Mouse (Mus musculus) layer of hippocampus, postnatal 25 days (tissue): Measurements from ENCODE around the gene Gsx1. TPM values are rescaled to one million over a fixed set of nuclear protein-coding genes. Genes with fewer than 3 reads are reported as not detected.

Experiments used
- DNase-seq, 2 experiments: peaks; one replicate each; pipeline ENCODE4 v3.0.0; 2022; ENCODE audit warnings: mixed read lengths in 2 of 2, low spot score in 1 of 2; ENCODE audit errors: extremely low spot score in 1 of 2
- total RNA-seq, 2 experiments: library from RNA; stranded (reverse); gene quantifications; 2 replicates each; pipeline ENCODE4 v1.2.3; 2021

The Gsx1 gene
- total RNA-seq: under 1 TPM; 0.47 to 0.79 TPM

DNA sequence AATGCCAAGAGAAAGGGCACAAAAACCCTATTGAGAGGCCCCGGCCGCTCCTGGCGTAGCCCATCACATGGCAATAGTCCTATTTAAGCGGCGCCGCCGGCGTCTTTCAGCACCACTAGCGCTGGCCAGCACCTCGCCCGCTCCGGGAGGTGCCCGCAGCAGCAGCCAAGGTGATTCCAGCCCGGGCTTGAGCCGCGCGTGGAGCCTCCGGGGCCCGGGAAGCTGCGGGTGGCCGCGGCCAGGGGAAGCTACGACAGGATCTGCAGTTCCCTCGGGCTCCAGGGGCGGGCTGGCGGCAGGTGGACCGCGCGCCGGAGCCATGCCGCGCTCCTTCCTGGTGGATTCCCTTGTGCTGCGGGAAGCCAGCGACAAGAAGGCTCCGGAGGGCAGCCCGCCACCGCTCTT lies at the start of gene Gsx1:
TSS of gene Gsx1 (plus strand) at position 126 of the 405 bp plus-strand sequence.
- DNase-seq: peak in 1 of 2 experiments; percentile 47

DNA sequence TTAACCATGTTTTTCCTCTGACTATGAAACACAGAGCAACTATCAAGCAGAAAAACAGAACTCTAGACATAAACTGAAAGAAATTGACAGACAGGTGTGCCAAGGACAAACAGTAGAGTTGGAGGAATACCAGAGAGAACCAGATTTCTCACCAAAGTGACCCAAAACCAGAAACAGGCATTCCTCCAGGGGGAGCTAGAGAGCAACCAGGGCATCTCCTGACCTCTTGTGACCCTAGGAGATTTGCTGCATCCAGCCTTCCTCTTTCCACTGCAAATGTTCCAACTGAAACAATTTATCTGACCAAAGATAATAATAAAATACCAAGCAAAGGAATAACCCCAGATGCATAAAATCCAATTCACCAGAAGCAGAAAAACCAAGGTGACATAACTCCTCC lies 41.2 kb upstream of the Gsx1 start:
- no peak for DNase-seq

DNA sequence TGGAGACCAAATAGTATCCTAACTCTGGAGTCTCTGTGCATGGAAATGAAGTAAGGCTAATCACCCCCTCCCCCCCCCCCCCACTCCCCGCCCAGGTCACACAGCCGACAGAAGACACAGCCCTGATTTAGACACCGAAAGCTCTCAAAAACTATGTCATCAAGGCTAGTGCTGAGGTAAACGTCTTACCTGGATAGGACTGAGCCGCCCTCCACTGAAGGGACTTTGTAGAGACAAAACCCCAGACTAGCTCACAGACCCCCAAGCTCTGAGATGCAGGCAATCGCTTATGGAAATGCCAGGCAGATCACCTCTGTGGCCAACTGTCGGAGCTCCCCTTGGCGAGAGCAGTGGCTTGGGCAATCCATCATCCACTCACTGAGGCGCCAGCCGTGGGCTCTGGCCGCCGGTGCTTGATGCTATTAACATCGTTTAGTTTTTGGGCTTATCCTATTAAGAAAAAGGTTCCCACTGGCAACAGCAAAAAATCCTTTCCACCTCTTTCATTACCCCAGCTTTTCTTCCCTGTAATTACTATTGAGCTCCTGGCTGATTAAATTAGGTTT lies 33.6 kb upstream of the Gsx1 start:
- DNase-seq: no peak

DNA sequence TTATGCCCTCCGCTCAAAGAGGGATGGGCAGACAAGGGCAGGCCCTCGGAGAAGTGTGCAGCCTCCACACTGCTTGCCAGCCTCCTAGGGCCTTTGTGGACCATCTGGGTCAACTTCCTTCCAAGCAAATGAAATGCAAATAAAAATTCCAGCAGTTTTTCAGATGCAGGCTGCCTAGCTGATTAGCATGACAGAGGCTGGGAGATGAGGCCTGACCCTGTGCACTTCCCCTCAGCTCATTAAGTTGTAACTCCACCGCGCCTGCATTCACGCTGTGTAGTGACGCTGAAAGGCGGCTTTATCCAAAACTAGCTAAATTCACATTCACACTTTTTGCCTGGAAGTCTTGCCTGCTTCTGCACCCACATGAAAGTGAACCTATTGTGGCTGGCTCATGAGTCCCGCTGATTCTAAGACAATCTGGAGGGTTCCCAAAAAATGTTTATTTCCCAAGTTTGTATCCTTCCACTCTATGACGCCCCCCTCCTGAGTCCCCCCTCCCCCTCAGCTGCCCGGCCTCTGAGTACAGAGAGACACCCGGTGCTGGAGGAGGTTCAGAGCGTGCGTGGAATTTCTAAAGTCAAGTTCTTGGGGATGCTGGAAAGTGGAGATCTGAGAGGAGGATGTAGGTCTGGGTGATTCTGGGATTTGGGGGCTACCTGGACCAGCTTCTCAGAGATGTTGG lies 32.9 kb upstream of the Gsx1 start:
- DNase-seq: no peak

DNA sequence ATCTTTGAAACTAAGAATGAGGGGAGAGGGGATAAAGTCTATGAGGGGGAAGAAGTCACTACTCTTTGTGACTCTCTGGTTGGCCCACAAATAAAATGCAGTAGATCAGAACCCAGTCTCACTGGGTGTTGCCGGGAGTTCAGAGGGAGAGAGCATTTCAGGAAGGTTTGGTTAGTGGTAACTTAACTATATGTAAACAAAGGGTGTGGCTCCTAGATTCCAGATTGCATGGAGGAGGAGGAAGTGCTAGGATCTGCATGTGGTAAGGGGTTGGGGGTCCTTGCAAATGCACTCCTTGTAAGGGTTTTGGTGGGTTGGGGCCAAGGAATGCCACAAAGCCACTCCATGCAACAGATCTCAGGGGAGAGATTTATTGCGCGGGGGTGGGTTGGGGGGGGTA lies 32.1 kb upstream of the Gsx1 start:
- DNase-seq: no peak

DNA sequence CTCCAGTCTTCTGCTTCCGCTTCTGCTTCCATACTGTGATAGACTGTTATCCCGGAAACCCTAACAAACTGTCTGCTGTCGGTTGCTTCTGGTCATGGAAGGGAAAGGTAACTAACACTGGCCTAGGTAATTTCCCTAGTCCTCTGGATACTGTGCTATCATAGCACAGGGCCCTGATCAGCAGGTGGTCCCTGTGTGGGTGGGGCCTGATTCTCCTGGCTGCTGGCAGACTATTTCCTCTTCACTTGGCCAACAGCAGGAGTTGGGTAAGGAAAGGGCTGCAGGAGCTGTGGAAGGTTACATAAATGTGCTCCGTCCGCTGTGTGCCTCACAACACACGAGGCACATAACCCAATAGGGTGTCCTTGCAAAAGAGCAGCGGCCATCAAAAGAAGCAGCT lies 31.1 kb upstream of the Gsx1 start:
- DNase-seq: no peak

DNA sequence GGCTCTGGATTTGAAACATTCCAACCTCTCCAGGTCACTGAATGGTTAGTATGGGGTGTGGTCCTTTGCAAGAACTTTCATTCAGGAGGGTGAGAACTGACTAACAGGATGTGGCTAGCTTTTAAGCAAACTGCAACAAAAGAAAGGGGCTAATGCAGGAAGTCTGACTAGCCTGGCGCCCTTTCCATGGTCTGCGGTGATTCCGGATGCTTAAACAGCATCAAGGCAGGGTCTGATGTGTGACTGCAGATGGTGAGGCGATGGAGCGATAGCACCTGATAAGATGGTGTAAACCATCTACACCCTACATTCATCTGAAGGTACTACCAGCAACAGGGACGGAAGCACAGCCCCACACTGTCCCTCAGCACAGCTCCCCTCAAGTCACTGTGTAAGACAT lies 29.2 kb upstream of the Gsx1 start:
- no peak for DNase-seq

DNA sequence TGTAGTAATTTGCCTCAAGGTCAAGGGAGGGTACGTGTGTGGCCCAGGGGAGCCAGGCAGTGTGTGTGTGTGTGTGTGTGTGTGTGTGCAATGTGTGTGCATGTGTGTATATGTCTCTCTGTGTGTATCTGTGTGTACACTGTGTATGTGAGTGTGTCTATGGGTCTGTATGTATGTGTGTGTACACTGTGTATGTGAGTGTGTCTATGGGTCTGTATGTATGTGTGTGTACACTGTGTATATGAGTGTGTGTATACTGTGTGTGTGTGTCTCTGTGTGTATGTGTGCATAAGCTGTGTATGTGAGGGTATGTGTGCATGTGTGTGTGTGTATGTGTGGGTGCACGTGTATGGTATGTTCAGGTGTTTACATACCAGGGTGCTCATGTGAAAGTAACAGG lies 28.7 kb upstream of the Gsx1 start:
- DNase-seq: no peak

DNA sequence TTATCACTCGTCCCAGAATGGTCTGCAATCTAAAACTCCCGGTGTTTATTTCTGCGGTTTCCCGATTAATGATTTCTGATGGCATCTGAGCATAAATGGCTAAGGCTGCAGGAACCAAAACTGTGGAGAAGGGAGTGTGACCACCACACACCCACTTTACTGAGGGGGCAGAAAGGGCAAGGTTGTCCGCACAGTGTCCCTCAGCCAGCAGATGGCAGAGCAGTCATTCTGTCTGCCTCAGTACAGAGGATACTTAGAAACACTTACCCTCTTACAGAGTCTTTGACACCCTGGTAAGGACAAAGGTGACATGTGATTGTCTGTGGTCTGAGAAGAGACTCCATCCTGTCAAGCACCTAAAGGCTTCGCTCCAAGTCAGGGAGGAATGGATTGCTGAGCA lies 23.4 kb upstream of the Gsx1 start:
- no peak for DNase-seq

DNA sequence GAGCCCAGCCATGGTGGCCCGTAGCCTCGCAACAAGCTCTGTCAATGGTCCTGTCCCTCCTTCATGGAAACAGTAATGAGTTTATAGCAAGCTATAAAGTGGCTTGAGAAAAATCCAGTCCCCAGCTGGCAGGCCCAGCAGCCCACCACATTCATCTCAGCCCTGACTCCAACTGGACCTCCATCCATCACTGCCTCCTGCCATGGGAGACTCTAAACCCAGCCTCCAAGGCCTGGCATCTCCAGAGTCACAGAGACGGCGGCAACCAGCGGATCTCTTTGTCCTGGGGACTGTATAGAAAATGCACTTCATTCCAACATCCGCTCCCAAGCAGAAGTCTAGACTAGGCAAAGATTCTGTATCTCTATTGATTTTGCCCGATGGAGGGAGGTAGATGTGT lies 18.4 kb upstream of the Gsx1 start:
- no peak for DNase-seq

DNA sequence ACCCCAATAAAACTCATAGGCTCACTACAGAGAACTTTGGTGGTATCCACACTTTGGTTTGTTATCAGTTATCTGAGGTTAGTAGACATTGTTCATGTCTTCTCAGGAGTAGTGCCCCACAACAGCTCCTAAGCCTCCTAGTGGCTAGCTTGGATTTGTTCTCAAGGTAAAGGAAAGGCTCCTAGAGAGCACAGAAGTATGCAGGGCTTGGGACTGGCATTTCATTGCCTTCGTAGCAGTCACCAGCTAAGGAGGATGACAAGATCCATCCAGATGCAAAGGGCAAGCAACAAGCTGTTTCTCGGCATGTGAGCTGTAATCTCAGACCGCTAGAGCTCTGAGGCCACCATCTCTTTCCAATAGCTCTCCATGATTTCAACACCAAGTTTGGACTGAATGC lies 14.4 kb upstream of the Gsx1 start:
- DNase-seq: no peak

DNA sequence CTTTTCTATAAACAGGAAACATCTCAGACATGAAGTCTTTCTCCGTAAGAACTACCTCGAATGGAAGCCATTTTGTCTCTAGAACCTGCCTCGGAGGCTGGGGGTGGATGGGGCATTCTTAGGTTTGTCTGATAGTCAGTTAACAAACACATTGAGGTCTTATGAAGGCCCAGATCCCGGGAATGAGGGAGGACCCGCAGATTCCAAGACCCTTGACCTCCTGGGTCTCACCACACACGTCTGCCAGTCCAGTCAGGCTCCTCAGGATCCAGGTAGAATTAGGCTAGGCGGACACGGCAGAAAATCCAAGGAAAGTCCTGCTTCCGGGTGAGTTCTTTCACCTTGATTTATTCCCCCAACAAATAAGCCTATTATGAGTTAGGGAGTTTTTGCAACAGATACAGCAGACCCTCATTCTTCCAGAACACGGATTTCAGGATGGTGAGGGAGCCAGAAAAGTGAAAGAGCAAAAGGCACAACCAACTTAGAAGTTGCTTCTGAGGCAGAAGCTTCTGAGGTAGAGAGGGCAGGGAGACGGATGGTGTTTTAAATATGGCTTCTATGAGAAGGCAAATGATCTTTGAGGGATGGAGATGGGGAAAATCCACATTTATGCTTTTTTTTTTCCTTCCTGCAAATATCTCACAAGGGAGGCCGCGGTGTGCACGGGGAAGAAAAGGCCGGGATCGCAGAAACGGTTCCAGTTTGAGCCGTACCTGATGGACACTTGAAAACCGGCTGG lies 3.2 kb upstream of the Gsx1 start:
- DNase-seq: no peak

DNA sequence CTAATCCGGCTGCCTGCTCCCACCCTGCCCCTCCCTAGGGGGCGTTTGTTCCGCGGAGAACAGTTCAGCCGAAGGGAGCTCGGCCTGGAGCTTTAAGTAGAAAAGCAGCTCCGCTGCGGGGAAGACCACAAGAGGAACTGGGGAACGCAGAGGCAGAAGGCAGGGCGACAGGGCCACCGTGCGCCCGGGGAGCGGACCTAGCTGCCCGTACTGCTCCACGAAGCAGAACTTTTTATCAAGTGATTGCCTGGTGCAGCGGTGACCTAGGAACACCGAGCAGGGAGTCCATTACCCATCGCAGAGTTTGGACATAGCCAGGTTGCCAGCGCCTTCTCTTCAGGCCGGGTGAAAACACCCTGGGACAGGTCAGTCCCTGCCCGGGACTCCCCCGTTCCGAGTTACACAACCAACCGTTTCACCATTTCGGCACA lies 2.5 kb upstream of the Gsx1 start:
- peak in 1 of 2 experiments; percentile 5 for DNase-seq

DNA sequence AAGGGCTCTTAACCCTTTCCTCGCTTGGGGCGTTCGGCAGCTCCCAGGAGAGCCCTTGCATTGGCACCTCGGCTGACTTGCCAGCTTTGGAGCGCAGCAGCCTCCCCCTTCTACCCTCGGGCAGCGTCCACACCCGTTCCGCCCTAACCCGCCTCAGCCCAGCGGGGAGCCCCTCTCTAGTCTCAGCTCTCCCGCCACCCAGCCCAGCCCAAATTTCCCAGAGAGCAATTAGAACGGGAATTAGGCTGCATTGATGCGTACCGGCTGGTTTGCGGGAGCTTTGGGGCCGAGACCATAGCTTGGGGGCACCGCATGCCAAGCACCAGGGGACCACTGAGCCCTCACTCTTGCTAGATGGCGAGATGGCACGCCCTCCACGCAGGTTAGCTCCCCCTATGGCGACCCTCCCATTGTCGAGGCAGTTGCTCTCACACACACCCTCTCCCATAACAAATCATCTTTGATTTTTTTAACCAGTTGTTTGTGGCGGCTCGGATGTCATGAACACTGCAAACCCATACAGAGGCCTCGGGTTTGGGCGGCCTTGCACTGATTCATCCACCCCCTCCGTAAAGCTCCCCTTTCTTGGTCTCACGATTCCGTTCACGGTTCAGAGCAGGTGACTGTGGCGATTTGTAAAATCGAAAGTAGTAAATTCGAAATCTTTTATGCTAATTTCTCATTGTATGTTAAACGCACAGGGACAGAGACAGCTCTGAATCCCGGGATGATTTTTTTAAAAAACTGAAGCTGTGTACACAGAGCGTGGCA lies 1.5 kb upstream of the Gsx1 start:
- DNase-seq: no peak

DNA sequence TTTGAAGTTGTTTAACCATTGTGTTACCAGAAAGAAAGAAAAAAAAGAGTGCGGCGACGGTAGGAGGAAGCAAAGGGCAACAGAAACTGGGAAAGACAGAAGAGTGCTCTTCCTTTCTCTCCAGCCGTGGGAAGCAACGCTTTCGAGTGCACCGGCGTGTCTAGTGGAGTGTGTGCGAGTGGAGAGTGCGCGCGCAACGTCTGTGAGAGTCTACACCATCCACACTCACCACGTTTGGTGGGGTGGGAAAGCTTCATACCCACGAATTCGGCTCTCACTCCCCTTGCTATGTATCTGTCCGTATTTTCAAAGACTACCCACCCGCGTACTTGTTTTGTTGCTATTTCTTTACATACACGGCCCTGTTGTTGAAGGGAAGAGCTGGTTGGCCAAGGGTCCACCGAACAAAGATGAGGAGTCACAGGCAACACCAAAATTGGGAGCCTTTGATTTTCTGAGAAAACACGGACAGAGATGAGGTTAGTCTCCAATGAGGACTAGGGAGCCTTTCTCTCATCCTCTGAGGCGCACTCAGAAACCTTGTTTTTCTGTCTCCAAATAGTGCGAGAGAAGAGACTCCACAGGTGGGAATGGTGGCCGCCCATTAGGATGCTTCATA lies 835 bp upstream of the Gsx1 start:
- DNase-seq: no peak

DNA sequence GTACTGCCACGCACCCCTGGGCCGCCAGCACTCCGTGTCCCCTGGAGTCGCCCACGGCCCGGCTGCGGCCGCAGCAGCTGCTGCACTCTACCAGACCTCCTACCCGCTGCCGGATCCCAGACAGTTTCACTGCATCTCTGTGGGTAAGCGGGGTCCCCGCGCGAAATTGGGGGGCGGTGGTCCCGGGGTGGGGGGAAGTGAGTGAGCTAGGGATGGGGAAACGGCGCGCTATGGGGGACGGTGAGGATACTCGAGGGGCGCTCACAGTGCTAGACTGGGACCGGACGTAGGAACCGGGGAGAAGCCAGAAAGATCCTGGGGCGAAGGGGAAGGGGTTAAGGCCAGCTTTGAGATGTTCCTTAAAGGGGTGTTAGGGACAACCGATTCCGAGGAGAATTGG lies 660 bp downstream of the Gsx1 start:
- no peak for DNase-seq

DNA sequence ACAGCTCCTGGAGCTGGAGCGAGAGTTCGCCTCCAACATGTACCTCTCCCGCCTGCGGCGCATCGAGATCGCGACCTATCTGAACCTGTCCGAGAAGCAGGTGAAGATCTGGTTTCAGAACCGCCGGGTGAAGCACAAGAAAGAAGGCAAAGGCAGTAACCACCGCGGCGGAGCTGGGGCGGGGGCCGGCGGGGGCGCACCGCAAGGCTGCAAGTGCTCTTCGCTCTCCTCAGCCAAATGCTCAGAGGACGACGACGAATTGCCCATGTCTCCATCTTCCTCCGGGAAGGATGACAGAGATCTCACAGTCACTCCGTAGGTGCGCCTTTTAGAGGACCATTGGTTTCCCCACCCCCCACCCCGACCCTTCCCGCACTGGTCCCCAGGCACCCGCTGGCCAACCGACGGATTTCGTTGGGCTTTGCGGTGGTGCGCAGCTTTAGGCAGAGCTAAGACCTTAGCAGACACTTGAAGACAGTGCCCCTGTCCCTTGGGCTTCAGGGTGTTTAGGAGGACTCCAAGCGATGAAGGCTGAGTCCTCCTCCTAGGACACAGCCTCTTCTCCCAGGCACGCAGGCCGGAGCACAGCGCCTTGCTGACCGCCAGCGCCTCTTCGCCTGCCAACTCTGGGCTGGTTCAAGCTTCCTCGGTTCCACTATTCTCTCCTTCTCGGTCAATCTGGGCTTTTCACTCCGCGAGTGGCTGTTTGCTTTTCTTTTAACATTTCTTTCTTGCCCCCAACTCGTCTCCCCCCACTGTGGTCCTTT lies 1.5 kb downstream of the Gsx1 start:
- DNase-seq: no peak

DNA sequence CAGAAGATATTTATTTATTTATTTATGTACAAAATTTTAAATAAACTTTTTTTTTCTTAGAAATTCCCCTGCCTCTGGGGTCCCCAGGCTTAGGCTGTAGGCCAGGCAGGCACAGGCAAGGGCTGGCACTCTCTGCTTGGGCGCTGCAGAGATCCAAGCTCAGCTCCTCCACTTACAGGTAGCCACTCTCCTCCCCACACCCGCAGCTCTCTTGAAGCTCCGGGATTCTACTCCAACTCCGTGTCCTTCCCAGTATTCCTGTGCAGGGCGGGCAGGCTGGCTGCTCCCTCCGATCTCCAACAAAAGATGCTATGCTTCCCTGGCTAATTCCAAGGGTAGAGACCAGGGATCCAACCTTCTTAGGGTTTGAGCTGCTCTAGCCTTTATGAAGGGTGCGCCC lies 2.4 kb downstream of the Gsx1 start:
- DNase-seq: no peak

DNA sequence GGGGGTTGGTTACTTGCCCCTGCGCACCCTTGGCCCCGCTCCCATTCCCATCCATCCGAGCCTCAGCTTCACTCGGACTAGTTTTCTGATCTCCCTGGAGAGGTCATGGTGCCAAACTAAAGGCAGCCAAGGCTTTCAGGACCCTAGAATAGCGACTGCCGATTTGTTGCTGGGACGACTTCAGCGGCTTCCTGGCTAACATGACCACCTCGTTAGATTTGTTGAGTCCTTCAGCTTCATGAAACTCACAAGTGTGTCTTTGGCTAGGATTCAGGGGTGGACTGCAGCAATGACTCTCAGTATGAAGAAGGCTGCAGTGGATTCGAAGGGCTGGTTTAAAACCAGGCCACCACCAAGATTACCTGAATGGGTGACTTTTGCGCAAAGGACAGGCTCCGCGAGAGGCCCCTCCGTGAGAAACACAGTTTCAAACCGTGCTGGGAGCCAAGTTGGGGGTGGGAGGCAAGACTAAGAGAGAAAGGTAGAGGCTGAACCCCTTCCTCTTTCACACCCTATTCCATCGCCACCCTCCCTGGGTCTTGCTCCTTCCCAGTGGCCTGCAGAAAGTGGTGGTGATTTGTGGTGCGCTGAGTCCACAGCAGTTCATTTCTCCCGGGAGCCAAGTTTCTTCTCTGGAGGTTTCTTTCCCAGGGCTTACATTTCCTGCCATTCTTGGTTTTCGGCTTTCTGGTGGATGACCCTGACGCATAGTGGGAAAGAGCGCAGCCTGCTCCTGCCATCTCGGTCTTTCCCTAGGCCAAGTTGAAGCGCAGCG lies 3.5 kb downstream of the Gsx1 start:
- no peak for DNase-seq
